Mouse (Mus musculus): Measurements from ENCODE around the gene Sema5a. TPM values are rescaled to one million over a fixed set of nuclear protein-coding genes. Genes with fewer than 3 reads are reported as not detected.
"Not testable (repeated sequence)": the region's sequence is repeated elsewhere in the genome, so short reads cannot be mapped to it uniquely, and the experiment has no call there.

Gene Sema5a
- polyA plus RNA-seq (2012; rRNA removed): 7.6 and 10.1 TPM in 2 replicates

DNA sequence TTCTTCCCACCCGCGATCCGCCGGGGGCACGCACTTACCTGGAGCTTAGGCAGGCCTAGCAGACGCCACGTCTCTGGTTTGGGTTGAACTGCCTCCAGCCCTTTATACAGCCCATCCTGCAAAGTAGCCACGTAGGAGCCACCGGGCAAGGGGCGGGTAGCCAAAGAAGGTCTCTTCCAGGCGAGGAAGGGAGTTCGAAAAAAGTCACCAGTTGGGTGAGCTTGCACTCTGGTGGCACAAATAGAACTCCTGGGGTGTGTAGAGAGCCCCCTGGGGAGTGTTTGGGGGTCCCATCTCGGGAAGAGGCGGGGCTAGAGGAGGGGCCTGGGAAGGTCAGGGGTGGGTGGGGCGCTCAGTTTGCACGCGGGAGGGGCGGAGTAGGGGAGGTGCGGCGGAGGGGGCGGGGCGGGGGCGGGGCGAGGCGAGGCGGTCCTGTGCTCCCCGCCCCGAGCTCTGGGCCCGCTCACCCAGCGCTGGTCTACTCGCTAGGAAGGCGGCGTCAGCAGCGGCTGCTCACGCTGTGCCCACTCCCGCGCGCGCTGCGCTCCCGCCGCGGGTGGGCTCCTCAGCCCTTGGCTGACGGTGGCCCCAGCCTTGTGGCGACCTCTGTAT lies at the start of gene Sema5a:
Gene Sema5a (plus strand): TSS at position 467 of the 612 bp plus-strand sequence.
- Histone ChIP-seq H3K4me3 (replicated peaks; ENCODE audit: extremely low read depth, low read depth, low read length) (peak within 1 kb of the TSS; percentile 96), H3K4me1 (ENCODE audit: control insufficient read depth, insufficient read depth, low read length) (no peaks in the 10 kb centered on the region)
- WGBS: 1% methylated on average over 42 of the region's 45 CpGs
- peak; percentile 87; the same call in 1 of the 2 replicates for TF ChIP-seq POLR2A (IDR thresholded peaks at IDR 0.05; ENCODE audit: borderline replicate concordance, extremely low read depth, low read depth, low read length)
- TF ChIP-seq CTCF (IDR thresholded peaks at IDR 0.05; ENCODE audit: insufficient read depth, low read length): no peak
- peak; percentile 73 for DNase-seq

DNA sequence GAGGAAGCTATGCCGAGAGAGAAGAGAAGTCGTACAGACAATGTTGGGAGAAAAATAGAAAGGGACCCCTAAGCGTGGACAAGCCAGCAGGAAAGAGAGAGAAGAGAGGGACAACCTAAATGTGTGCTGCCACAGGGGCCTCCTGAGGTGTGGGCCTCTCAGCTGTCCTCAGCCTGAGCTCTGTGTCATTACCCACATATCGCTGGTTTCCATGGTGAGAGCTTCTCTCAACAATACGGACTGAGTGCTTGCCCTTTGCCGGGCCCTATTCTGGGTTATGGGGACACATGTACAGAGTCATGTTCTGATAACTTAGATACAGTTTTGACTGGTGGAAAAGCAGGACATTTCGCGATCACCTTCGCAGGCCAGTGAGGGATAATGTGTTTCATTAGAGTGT lies 46.5 kb upstream of the Sema5a start:
- no peaks in the 10 kb centered on the region; the same call in 1 of the 2 replicates for H3K4me1 ChIP-seq (ENCODE audit: control insufficient read depth, insufficient read depth, low read length)
- DNase-seq: no peak
- no peak overlapping the region for H3K4me3 ChIP-seq (replicated peaks; ENCODE audit: extremely low read depth, low read depth, low read length)
- no peak for TF ChIP-seq CTCF (IDR thresholded peaks at IDR 0.05; ENCODE audit: insufficient read depth, low read length)
- no peak for TF ChIP-seq POLR2A (IDR thresholded peaks at IDR 0.05; ENCODE audit: borderline replicate concordance, extremely low read depth, low read depth, low read length)
- 74% methylated on average over 9 of the region's 9 CpGs for WGBS

DNA sequence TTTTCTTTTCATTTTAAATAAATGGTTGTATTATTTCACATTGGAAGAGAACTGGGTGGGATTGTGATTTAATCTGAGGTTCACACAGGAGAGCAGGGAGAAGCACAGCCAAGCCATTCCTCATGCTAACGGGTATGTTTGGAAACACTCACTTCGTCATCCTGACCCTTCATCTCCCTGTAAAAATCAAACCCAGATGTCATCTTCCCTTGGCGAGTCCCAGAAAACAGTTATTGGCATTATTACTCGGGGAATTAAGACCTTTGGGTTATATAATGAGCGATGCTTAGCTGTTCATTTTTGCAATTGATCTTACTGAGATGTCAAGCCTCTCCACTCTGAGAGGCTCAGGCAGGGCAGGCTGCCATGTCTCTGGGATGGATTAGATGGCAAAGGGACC lies 46.0 kb upstream of the Sema5a start:
- no peak for TF ChIP-seq CTCF (IDR thresholded peaks at IDR 0.05; ENCODE audit: insufficient read depth, low read length)
- TF ChIP-seq POLR2A (IDR thresholded peaks at IDR 0.05; ENCODE audit: borderline replicate concordance, extremely low read depth, low read depth, low read length): no peak
- no peak for DNase-seq
- no peak overlapping the region for H3K4me3 ChIP-seq (replicated peaks; ENCODE audit: extremely low read depth, low read depth, low read length)
- WGBS: 72% methylated on average over 5 of the region's 5 CpGs
- H3K4me1 ChIP-seq (ENCODE audit: control insufficient read depth, insufficient read depth, low read length): no peaks in the 10 kb centered on the region

DNA sequence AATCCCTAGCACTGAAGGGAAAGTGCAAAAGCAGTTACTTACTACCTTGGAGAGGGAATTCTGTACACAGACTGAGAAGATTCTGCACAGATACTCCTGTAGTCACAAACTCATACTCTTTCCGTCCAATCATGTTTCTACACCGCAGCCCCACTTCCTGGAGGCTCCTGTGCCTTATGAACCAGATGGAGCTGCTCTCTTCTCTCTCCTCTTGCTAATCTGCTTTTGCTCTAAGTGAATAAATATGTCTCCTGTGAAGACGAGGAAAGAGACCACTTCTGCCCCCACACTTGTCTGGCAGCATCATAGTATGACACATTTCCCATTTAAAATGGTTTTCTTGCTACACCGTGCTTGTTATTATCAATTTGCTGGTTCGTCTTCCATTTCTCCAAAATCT lies 41.4 kb upstream of the Sema5a start:
- DNase-seq: no peak
- WGBS: 81% methylated on average over 5 of the region's 5 CpGs
- TF ChIP-seq CTCF (IDR thresholded peaks at IDR 0.05; ENCODE audit: insufficient read depth, low read length) (no peak), POLR2A (IDR thresholded peaks at IDR 0.05; ENCODE audit: borderline replicate concordance, extremely low read depth, low read depth, low read length) (no peak)
- H3K4me3 ChIP-seq (replicated peaks; ENCODE audit: extremely low read depth, low read depth, low read length): no peak overlapping the region
- H3K4me1 ChIP-seq (ENCODE audit: control insufficient read depth, insufficient read depth, low read length): no peaks in the 10 kb centered on the region

DNA sequence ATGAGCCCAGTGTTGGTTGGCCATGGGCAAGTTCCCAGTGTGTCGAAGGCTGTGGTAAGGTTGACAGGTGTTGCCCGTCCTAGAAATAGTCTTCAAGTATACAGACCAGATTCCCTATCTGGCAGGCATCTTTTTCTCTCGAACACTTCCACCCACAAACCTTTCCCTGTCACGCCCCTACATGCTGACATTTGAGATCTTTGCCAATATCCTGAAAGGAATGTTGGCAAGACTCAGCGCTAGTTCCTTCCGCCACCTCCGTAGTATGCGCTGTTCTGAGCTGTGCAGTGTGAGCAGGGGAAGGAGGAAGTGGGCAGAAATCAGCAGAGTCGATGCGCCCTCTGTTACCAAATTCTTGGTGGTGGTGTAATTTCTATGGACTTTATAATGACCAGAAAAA lies 39.7 kb upstream of the Sema5a start:
- TF ChIP-seq CTCF (IDR thresholded peaks at IDR 0.05; ENCODE audit: insufficient read depth, low read length): no peak
- TF ChIP-seq POLR2A (IDR thresholded peaks at IDR 0.05; ENCODE audit: borderline replicate concordance, extremely low read depth, low read depth, low read length): no peak
- 64% methylated on average over 10 of the region's 10 CpGs for WGBS

GRCm38 (mm10) chr15:32214687-32215086 lies 29.9 kb upstream of the Sema5a start:
- H3K4me1 ChIP-seq (ENCODE audit: control insufficient read depth, insufficient read depth, low read length); H3K4me3 ChIP-seq (replicated peaks; ENCODE audit: extremely low read depth, low read depth, low read length); DNase-seq: not testable (repeated sequence)
- WGBS: 86% methylated on average over 10 of the region's 10 CpGs

More for the DNA sequence above, 39.7 kb upstream of the Sema5a start:
- Histone ChIP-seq H3K4me3 (replicated peaks; ENCODE audit: extremely low read depth, low read depth, low read length) (no peak overlapping the region), H3K4me1 (ENCODE audit: control insufficient read depth, insufficient read depth, low read length) (no peaks in the 10 kb centered on the region)
- DNase-seq: no peak

GRCm38 (mm10) chr15:32223028-32223427 lies 21.6 kb upstream of the Sema5a start:
- WGBS: 80% methylated on average over 7 of the region's 7 CpGs
- Histone ChIP-seq H3K4me3 (replicated peaks; ENCODE audit: extremely low read depth, low read depth, low read length) (no peak overlapping the region), H3K4me1 (ENCODE audit: control insufficient read depth, insufficient read depth, low read length) (no peaks in the 10 kb centered on the region)
- no peak for DNase-seq
- TF ChIP-seq POLR2A (IDR thresholded peaks at IDR 0.05; ENCODE audit: borderline replicate concordance, extremely low read depth, low read depth, low read length): no peak
- no peak for TF ChIP-seq CTCF (IDR thresholded peaks at IDR 0.05; ENCODE audit: insufficient read depth, low read length)

- H3K4me3 ChIP-seq (replicated peaks; ENCODE audit: extremely low read depth, low read depth, low read length): no peak overlapping the region
- DNase-seq: no peak
- TF ChIP-seq POLR2A (IDR thresholded peaks at IDR 0.05; ENCODE audit: borderline replicate concordance, extremely low read depth, low read depth, low read length) (no peak), CTCF (IDR thresholded peaks at IDR 0.05; ENCODE audit: insufficient read depth, low read length) (no peak)
- 72% methylated on average over 3 of the region's 3 CpGs for WGBS
- no peaks in the 10 kb centered on the region for H3K4me1 ChIP-seq (ENCODE audit: control insufficient read depth, insufficient read depth, low read length)
These were observed 19.2 kb upstream of the Sema5a start for GRCm38 (mm10) chr15:32225394-32225793.

DNA sequence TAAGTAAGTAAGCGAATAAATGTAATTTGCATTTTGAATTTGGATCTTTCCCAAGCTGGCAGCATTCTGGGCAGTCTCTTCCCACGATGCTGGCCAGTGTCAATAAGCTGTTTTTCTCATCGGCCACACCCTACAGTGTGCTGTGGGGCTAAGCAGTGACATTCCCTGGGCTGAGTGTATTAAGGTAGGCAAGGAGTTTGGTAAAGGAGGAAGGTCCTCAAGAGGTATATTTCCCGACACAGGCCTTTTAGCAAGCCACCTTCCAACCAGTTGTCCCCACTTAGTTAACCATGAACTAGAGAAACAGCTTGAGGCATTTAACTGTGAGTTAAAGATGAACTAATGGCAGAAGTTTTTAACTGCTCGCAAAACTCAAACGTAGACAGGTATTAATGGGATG lies 18.2 kb upstream of the Sema5a start:
- WGBS: 78% methylated on average over 6 of the region's 6 CpGs

GRCm38 (mm10) chr15:32226888-32227395 lies 17.7 kb upstream of the Sema5a start:
- no peak for TF ChIP-seq POLR2A (IDR thresholded peaks at IDR 0.05; ENCODE audit: borderline replicate concordance, extremely low read depth, low read depth, low read length)
- TF ChIP-seq CTCF (IDR thresholded peaks at IDR 0.05; ENCODE audit: insufficient read depth, low read length): no peak
- no peak overlapping the region for H3K4me3 ChIP-seq (replicated peaks; ENCODE audit: extremely low read depth, low read depth, low read length)
- no peak for DNase-seq
- no peaks in the 10 kb centered on the region for H3K4me1 ChIP-seq (ENCODE audit: control insufficient read depth, insufficient read depth, low read length)
- 87% methylated on average over 7 of the region's 7 CpGs for WGBS

More for the DNA sequence above, 18.2 kb upstream of the Sema5a start:
- no peaks in the 10 kb centered on the region for H3K4me1 ChIP-seq (ENCODE audit: control insufficient read depth, insufficient read depth, low read length)
- no peak overlapping the region for H3K4me3 ChIP-seq (replicated peaks; ENCODE audit: extremely low read depth, low read depth, low read length)
- DNase-seq: no peak
- TF ChIP-seq CTCF (IDR thresholded peaks at IDR 0.05; ENCODE audit: insufficient read depth, low read length) (no peak), POLR2A (IDR thresholded peaks at IDR 0.05; ENCODE audit: borderline replicate concordance, extremely low read depth, low read depth, low read length) (no peak)
